Mouse (Mus musculus): Measurements from ENCODE around the gene Ano10. TPM values are rescaled to one million over a fixed set of nuclear protein-coding genes. Genes with fewer than 3 reads are reported as not detected.
A peak's percentile ranks its signal among the peaks of the same experiment; 100 is the strongest.
"Not testable (repeated sequence)": the region's sequence is repeated elsewhere in the genome, so short reads cannot be mapped to it uniquely, and the experiment has no call there.

The Ano10 gene
- polyA plus RNA-seq, 1 experiment from 2014 or later: 40.5 TPM

GRCm38 (mm10) chr9:122313128-122313527, 18.9 kb upstream of the Ano10 start:
- not testable (repeated sequence) for H3K9ac ChIP-seq; H3K36me3 ChIP-seq; H3K9me3 ChIP-seq; H3K27me3 ChIP-seq; H3K4me3 ChIP-seq; H3K4me2 ChIP-seq; H3K4me1 ChIP-seq (replicated peaks); H3K27ac ChIP-seq (replicated peaks); ATAC-seq (ENCODE audit: low FRiP score, low read depth)
- WGBS: 85% methylated on average over 1 of the region's 1 CpGs

- H3K4me1 ChIP-seq (replicated peaks): peaks cover 7% of the 10 kb centered on the region; the same call in 1 of the 2 replicates
- 91% methylated on average over 7 of the region's 7 CpGs for WGBS
- H3K27ac ChIP-seq (replicated peaks): no peak overlapping the region
- H3K9me3 ChIP-seq: no peaks in the 10 kb centered on the region
- no peak for ATAC-seq (ENCODE audit: low FRiP score, low read depth)
- H3K4me3 ChIP-seq: no peak overlapping the region
- no peak overlapping the region for H3K9ac ChIP-seq
- no peak overlapping the region for H3K4me2 ChIP-seq
- H3K27me3 ChIP-seq: no peaks in the 10 kb centered on the region
- H3K36me3 ChIP-seq: no peaks in the 10 kb centered on the region
These were observed 18.2 kb upstream of the Ano10 start for GRCm38 (mm10) chr9:122312296-122312990.

- peak overlapping the region; percentile 30; the same call in 1 of the 2 replicates for H3K9ac ChIP-seq
- H3K4me3 ChIP-seq: peak overlapping the region; percentile 43
- no peaks in the 10 kb centered on the region for H3K36me3 ChIP-seq
- no peak for ATAC-seq (ENCODE audit: low FRiP score, low read depth)
- peak overlapping the region; percentile 64 for H3K4me2 ChIP-seq
- no peaks in the 10 kb centered on the region for H3K27me3 ChIP-seq
- peaks cover 7% of the 10 kb centered on the region; the same call in 1 of the 2 replicates for H3K4me1 ChIP-seq (replicated peaks)
- WGBS: 74% methylated on average over 7 of the region's 7 CpGs
- H3K9me3 ChIP-seq: no peaks in the 10 kb centered on the region
- H3K27ac ChIP-seq (replicated peaks): peak overlapping the region; percentile 70; the same call in 1 of the 2 replicates
These were observed 17.0 kb upstream of the Ano10 start for GRCm38 (mm10) chr9:122311051-122311760.

GRCm38 (mm10) chr9:122310613-122311049, 16.4 kb upstream of the Ano10 start:
- Histone ChIP-seq H3K27ac (replicated peaks) (peak overlapping the region; percentile 70), H3K4me2 (peak overlapping the region; percentile 64), H3K36me3 (no peaks in the 10 kb centered on the region), H3K4me1 (replicated peaks) (peaks cover 7% of the 10 kb centered on the region; the same call in 1 of the 2 replicates), H3K4me3 (peak overlapping the region; percentile 43), H3K9ac (peak overlapping the region; percentile 30), H3K27me3 (no peaks in the 10 kb centered on the region), H3K9me3 (no peaks in the 10 kb centered on the region)
- 3% methylated on average over 18 of the region's 19 CpGs for WGBS
- peak; percentile 95 for ATAC-seq (ENCODE audit: low FRiP score, low read depth)

- H3K9ac ChIP-seq: no peak overlapping the region
- no peak overlapping the region for H3K4me3 ChIP-seq
- no peak for ATAC-seq (ENCODE audit: low FRiP score, low read depth)
- no peak overlapping the region for H3K27ac ChIP-seq (replicated peaks)
- no peaks in the 10 kb centered on the region for H3K9me3 ChIP-seq
- WGBS: 80% methylated on average over 14 of the region's 14 CpGs
- no peaks in the 10 kb centered on the region for H3K36me3 ChIP-seq
- H3K4me1 ChIP-seq (replicated peaks): peaks cover 7% of the 10 kb centered on the region; the same call in 1 of the 2 replicates
- H3K4me2 ChIP-seq: no peak overlapping the region
- no peaks in the 10 kb centered on the region for H3K27me3 ChIP-seq
These were observed 15.1 kb upstream of the Ano10 start for GRCm38 (mm10) chr9:122309013-122309980.

GRCm38 (mm10) chr9:122305302-122305701, 11.1 kb upstream of the Ano10 start:
- no peaks in the 10 kb centered on the region for H3K9me3 ChIP-seq
- H3K4me3 ChIP-seq: no peak overlapping the region
- H3K36me3 ChIP-seq: no peaks in the 10 kb centered on the region
- no peaks in the 10 kb centered on the region for H3K27me3 ChIP-seq
- H3K4me2 ChIP-seq: no peak overlapping the region
- WGBS: 77% methylated on average over 3 of the region's 3 CpGs
- H3K4me1 ChIP-seq (replicated peaks): no peaks in the 10 kb centered on the region
- H3K9ac ChIP-seq: no peak overlapping the region
- no peak overlapping the region for H3K27ac ChIP-seq (replicated peaks)
- ATAC-seq (ENCODE audit: low FRiP score, low read depth): no peak

GRCm38 (mm10) chr9:122296169-122296568, 1.9 kb upstream of the Ano10 start:
- Histone ChIP-seq H3K4me1 (replicated peaks) (peaks cover 18% of the 10 kb centered on the region), H3K4me3 (no peak overlapping the region), H3K27ac (replicated peaks) (no peak overlapping the region), H3K9ac (no peak overlapping the region), H3K4me2 (no peak overlapping the region), H3K27me3 (no peaks in the 10 kb centered on the region), H3K36me3 (no peaks in the 10 kb centered on the region), H3K9me3 (no peaks in the 10 kb centered on the region)
- ATAC-seq (ENCODE audit: low FRiP score, low read depth): no peak
- WGBS: 94% methylated on average over 5 of the region's 5 CpGs

- H3K27ac ChIP-seq (replicated peaks): no peak overlapping the region
- no peaks in the 10 kb centered on the region for H3K9me3 ChIP-seq
- no peak overlapping the region for H3K4me2 ChIP-seq
- ATAC-seq (ENCODE audit: low FRiP score, low read depth): no peak
- H3K27me3 ChIP-seq: no peaks in the 10 kb centered on the region
- H3K4me1 ChIP-seq (replicated peaks): peaks cover 18% of the 10 kb centered on the region
- H3K4me3 ChIP-seq: no peak overlapping the region
- no peaks in the 10 kb centered on the region for H3K36me3 ChIP-seq
- H3K9ac ChIP-seq: no peak overlapping the region
These were observed 1.2 kb upstream of the Ano10 start for GRCm38 (mm10) chr9:122295396-122295795.

- Histone ChIP-seq H3K9me3 (no peaks in the 10 kb centered on the region), H3K9ac (peak overlapping the region; percentile 74), H3K27me3 (no peaks in the 10 kb centered on the region), H3K4me3 (peak overlapping the region; percentile 79), H3K4me2 (peak overlapping the region; percentile 56), H3K27ac (replicated peaks) (peak overlapping the region; percentile 86), H3K36me3 (no peaks in the 10 kb centered on the region), H3K4me1 (replicated peaks) (peaks cover 18% of the 10 kb centered on the region)
- WGBS: under 1% methylated on average over 23 of the region's 23 CpGs
- peak; percentile 81 for ATAC-seq (ENCODE audit: low FRiP score, low read depth)
These were observed 370 bp downstream of the Ano10 start for GRCm38 (mm10) chr9:122293865-122294241.

- H3K27me3 ChIP-seq: no peaks in the 10 kb centered on the region
- no peaks in the 10 kb centered on the region for H3K36me3 ChIP-seq
- no peak overlapping the region for H3K4me3 ChIP-seq
- H3K4me2 ChIP-seq: no peak overlapping the region
- WGBS: 95% methylated on average over 2 of the region's 2 CpGs
- no peak for ATAC-seq (ENCODE audit: low FRiP score, low read depth)
- H3K4me1 ChIP-seq (replicated peaks): peaks cover 27% of the 10 kb centered on the region
- no peaks in the 10 kb centered on the region for H3K9me3 ChIP-seq
- H3K27ac ChIP-seq (replicated peaks): no peak overlapping the region
- H3K9ac ChIP-seq: no peak overlapping the region
These were observed 4.0 kb downstream of the Ano10 start for GRCm38 (mm10) chr9:122290192-122290591.

- ATAC-seq (ENCODE audit: low FRiP score, low read depth): no peak
- Histone ChIP-seq H3K4me2 (no peak overlapping the region), H3K4me3 (no peak overlapping the region), H3K9ac (no peak overlapping the region), H3K27me3 (no peaks in the 10 kb centered on the region), H3K4me1 (replicated peaks) (peaks cover 21% of the 10 kb centered on the region), H3K36me3 (no peaks in the 10 kb centered on the region), H3K9me3 (no peaks in the 10 kb centered on the region), H3K27ac (replicated peaks) (no peak overlapping the region)
- 25% methylated on average over 3 of the region's 3 CpGs for WGBS
These were observed 5.8 kb downstream of the Ano10 start for GRCm38 (mm10) chr9:122288416-122288815.
